Mouse (Mus musculus): ENCODE results near the gene Agap3. TPM values are rescaled to one million over a fixed set of nuclear protein-coding genes. Genes with fewer than 3 reads are reported as not detected.

Gene Agap3
- polyA plus RNA-seq, 1 experiment: 52.6 TPM

Other genes with a start within 250 kb of the Agap3 start
- 38.9 and 50.7 TPM in 2 replicates for gene Kcnh2, start 100.6 kb upstream of the Agap3 start, polyA plus RNA-seq (2012; rRNA removed)
- 22.8 and 32.3 TPM in 2 replicates for gene Nos3, start 87.4 kb upstream of the Agap3 start, polyA plus RNA-seq (2012; rRNA removed)
- gene Atg9b, start 60.0 kb upstream of the Agap3 start, polyA plus RNA-seq (2012; rRNA removed): 1.1 and 1.2 TPM in 2 replicates
- 52.2 and 61.0 TPM in 2 replicates for gene Abcb8, start 58.5 kb upstream of the Agap3 start, polyA plus RNA-seq (2012; rRNA removed)
- gene Asic3, start 38.8 kb upstream of the Agap3 start, polyA plus RNA-seq (2012; rRNA removed): 0.08 and 0.43 TPM in 2 replicates
- gene Cdk5, start 28.6 kb upstream of the Agap3 start, polyA plus RNA-seq (2012; rRNA removed): 70.5 and 94.8 TPM in 2 replicates
- gene Slc4a2, start 28.3 kb upstream of the Agap3 start, polyA plus RNA-seq (2012; rRNA removed): 60.6 and 67.9 TPM in 2 replicates
- 147 and 182 TPM in 2 replicates for gene Fastk, start 6.9 kb upstream of the Agap3 start, polyA plus RNA-seq (2012; rRNA removed)
- gene Tmub1, start 4.3 kb upstream of the Agap3 start, polyA plus RNA-seq (2012; rRNA removed): 32.8 and 39.3 TPM in 2 replicates
- 0.03 TPM in 1 of 2 replicates, not detected in the other for gene Gbx1, start 75.0 kb downstream of the Agap3 start, polyA plus RNA-seq (2012; rRNA removed)
- 1.4 and 1.6 TPM in 2 replicates for gene Asb10, start 88.8 kb downstream of the Agap3 start, polyA plus RNA-seq (2012; rRNA removed)
- 0.05 and 0.13 TPM in 2 replicates for gene 4931409K22Rik, start 104.6 kb downstream of the Agap3 start, polyA plus RNA-seq (2012; rRNA removed)
- gene Abcf2, start 125.3 kb downstream of the Agap3 start, polyA plus RNA-seq (2012; rRNA removed): 39.8 and 50.0 TPM in 2 replicates
- gene Chpf2, start 134.6 kb downstream of the Agap3 start, polyA plus RNA-seq (2012; rRNA removed): 57.2 and 62.9 TPM in 2 replicates
- 239 and 247 TPM in 2 replicates for gene Smarcd3, start 172.2 kb downstream of the Agap3 start, polyA plus RNA-seq (2012; rRNA removed)
- 46.1 and 51.0 TPM in 2 replicates for gene Nub1, start 233.4 kb downstream of the Agap3 start, polyA plus RNA-seq (2012; rRNA removed)

All from gonadal fat pad, adult 2 months (tissue).